Mouse (Mus musculus) testis, postnatal 14 days (tissue): ENCODE measurements at regions not wholly inside any gene's neighbourhood (a gene's known extent, or its start where the extent isn't known, plus 50 kb on each side); places are given as distances from the start of the nearest gene placed in this dataset.

Experiments used
- DNase-seq: peaks from one replicate; pipeline ENCODE4 v3.0.0; 2021; ENCODE audit warnings: low spot score

DNA sequence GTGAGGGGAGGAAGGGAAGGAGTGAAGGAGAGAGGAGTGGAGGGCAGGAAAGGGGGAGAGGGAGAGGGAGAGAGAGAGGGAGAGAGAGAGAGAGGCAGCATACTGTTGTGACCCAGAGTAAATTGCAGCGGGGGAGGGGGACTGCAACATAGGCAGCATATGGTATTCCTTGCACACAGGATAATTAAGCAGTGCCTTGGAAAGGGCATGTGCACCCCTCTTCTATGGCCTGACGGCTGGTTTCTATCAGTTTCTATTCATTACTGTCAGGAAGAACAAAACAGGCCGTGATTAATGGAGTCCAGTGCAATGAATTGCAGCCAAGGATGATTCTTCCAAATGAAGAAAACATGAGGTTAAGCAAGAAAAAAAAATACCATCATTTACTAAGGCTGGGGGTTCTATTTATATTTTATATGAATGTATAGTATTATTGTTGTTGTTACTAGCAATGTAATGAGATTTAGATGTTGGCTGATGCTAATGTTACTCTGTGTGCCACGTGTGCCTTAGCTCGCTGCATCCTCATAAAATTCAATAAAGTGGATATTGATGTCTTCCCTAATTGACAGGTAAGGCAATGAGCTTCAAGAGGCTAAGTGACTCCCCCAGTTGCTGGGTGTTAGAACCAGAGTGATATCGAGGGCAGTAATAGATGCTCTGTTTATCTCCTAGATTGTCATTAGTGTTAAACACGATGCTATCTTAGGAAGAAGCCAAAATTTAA, 181.3 kb downstream of the Gm19935 start:
- no peak for DNase-seq

DNA sequence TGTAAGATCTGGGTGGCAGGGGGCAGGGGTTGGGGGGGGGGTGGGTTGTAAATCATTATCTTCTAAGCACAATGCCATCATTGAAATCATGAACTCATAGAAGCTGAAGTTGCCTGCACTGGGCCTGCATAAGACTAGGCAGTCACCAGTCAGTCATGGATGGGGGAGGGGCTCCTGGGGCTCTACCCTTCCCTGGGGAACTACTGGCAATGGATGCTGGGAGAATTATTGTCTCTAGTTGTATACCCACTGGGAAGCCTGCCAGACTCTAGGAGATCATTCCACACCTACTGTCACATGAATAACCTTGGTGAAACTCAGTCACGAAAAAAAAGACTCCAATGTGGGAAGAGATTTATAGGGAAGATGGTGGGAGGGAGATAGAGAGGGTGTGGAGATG, 186.4 kb downstream of the Gm19935 start:
- DNase-seq: no peak

DNA sequence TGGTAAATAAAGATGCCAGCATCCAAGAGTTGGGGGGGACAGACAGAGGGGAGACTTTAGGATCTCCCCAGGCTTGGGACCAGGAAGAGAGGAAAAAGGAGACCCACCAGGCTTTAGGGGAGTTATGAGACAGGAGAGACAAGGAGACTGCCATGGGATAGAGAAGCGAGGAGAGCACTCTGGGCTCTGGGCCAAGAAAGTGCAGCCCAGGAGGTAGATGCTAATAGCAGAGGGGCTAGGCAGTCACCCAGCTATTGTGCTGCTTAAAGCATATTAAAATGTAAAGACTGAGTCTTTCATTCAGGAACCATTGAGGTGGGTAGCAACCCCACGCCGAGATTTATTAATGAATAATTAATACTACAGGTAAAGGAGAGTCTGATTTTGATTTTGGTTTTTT, 208.8 kb downstream of the Gm19935 start:
- DNase-seq: no peak

DNA sequence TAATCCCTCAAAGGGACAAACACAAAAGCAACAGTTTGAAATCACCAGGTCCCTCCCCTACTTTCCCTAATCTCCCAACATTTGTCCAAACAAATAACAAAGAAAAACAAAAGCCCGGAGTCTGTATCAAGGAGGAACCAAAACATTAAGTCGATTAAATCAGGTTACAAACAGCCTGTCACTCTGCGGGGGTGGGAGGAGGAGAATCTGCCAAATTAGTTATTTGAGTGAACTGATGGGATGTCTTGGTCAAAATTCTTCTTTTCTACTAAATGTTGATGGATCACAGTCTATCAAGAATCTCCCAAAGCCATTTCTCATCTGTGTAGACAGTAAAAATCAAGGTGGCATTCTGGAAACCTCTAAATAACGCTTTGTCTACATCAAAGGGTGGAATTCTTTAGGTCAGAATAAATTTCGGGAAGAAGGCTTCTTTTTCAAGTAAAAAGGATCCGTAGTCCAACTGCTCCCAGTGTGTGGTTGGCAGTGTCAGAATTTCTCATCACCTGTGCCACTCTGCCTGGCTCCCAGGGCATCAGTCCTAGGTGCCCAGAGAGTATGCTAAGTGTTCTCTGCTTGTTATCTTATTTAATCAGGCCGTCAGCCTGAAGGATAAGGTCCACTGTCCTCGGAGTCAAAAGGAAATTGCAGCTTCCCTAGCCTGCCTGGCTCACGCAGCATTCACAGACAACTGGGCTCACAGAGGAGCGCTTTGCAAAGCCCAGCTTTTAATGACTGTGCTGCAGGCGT, 216.1 kb downstream of the Gm19935 start:
- no peak for DNase-seq

DNA sequence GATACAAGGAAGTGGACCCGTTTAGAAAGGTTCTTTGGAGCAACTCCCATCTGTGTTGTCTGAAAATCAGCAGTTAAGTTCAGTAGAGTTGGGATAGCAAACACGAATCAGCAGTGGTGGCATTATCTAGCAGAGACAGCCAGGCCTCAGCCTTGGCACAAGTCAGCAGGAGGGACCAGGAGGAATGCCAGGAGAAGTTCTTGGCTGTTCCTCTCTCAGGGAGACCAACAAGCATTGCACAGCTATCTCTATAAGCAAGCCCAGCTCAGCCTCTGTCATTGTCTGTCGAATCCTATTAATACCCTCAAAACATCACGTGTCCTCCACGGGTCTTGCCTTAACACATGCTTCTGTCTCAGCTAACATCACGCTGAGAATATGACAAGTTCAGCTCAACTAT, 219.8 kb downstream of the Gm19935 start:
- no peak for DNase-seq

DNA sequence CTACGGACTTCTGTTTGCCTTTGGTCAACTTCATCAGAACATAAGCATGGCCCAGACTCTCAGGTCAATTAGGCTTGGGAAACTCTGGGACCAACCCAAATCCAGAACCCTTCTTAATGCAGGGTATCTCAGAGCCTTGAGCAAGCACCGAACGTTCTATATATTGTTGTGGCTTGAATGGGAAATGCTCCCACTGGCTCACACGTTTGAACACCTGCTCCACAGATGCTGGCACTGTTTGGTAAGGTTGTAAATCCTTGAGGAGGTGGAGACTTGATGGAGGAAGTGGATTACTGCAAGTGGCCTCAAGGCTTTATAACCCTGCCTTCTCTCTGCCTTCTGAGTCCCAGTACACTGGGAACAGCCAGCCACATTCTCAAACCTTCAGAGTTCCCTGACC, 231.3 kb upstream of the Tox3 start:
- DNase-seq: no peak

DNA sequence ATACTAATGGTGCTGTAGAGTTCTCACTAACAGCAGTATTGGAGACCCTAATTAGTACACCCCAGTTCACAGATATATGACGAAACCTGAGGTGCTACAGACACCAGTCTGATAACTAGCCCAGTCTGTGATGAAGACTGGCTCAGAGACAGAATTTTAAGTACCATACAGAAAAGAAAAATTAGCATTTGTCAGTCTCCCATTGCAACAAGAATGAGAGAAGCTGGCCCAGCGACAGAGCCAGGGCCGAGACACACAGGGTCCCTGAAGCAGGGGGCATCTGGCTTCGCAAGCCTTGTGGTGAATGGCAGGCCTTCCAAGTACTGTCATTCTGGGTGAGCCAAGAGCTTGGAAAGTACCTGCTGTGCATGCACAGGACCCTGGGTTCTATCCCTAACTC, 228.8 kb upstream of the Tox3 start:
- no peak for DNase-seq

DNA sequence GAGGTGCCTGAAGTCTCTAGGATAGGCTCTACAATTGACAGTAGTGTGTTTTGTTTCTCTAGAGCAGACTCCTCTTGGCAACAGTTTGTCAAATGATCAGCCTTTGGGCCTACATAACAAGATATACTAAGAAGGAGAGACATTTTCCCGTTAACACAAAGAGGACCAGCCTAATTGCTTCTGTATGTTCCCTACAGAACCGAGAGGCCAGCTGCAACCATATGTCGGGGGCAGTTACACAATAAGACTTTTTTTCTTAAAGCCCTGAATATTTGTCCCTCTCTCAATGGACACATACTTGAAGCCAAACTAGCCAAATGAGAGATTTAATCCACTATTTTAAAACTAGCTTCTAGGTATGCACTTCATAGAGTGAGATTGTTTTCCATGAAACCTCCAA, 226.5 kb upstream of the Tox3 start:
- DNase-seq: no peak

DNA sequence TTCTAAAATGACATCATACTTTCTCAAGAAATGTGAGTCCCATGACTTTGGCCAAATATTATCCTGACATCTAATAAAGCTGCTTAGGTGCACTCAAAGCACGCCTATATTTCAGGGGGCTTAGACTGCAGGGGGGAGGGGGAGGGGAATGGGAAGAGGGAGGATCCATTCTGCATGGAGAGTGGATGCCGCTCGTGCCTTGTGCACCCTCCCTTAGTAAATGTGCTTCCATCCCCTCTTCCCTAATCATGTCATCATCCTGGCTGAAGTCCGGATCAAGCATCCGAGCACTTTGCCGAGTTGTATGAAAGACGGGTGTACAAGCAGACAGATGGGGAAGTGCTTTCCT, 207.9 kb upstream of the Tox3 start:
- no peak for DNase-seq

DNA sequence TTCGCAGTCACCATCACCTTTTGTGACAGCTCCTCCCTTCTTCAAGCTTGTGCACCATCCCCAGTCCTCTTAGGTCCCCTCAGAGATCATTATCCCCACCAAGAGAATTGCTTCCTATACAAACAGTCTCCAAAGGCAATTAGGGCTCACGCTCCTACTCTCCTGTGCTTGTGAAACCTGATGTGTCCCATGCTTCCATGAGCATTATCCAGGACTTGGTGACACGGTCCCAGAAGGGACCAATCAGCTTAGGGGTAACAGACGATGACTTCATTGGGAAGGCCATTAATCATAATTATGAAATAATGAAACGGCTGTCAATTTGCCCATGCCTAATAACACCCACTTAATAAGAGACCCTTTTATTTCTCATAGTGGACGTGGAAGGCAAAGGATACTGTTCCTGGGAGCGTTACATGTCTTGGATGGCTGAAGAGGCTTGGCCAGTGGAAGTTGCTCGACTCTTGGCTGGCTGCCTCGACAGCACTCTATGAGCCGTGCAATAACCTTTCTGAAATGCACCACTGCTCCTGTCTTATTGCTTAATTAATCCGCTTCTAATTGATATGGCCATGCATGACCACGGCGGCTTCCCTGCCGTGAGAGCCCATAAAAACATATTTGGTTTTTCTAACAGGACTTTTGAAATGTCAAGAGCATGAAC, 207.4 kb upstream of the Tox3 start:
- DNase-seq: no peak

DNA sequence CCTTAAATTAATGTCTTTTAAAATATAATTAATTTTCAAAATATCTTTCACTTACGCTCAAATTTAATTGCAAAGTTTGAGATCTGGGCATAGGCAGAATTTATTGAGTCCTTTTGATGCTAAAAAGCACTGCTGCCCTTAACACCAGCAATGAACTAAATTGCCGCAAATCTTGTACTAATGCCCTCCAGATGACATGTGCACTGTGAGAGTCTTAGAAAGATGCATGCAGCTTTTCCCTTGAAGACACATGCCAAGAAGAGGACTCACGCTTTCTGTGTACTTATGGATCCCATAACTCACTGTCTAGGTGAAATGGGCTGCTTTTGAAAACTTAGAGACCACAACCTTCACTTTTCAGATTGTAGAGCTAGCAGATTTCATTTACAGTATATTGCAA, 199.1 kb upstream of the Tox3 start:
- no peak for DNase-seq

DNA sequence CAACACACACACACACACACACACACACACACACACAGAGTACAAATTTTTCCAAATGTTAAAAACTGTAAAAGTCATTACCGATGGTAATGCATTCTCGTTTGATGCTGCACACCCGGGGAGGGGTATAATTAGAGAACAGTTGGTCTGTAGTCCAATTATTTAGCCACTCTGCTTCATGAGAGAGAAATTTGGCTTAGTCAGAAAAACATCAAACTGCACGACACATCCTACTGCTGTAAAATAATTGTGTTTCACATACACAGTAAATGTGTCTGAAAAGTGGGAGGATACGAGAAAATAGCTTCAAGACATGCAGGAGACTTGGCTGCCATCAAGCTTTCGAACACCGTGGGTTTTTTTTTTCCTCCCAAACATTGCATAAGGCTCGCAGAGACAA, 194.5 kb upstream of the Tox3 start:
- DNase-seq: no peak

DNA sequence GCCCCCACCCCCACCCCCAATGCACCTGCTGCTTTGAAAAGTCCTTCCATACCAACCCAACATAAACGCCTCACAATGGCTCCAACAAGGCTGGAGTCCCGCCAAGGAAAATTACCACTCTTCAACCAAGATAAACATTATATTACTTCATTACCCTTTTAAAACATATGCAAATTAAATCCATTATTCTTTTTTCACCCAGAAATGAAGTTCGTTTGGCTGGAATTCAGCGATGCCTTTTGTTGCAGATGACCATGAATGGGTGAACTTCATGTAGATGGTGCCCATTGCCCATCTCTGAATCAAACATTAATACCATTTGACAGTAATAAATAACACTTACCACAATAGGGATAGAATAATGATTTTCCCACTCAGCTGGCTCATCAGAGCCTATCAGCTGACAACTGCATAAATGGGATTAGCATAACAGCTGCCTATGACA, 188.1 kb upstream of the Tox3 start:
- DNase-seq: no peak

DNA sequence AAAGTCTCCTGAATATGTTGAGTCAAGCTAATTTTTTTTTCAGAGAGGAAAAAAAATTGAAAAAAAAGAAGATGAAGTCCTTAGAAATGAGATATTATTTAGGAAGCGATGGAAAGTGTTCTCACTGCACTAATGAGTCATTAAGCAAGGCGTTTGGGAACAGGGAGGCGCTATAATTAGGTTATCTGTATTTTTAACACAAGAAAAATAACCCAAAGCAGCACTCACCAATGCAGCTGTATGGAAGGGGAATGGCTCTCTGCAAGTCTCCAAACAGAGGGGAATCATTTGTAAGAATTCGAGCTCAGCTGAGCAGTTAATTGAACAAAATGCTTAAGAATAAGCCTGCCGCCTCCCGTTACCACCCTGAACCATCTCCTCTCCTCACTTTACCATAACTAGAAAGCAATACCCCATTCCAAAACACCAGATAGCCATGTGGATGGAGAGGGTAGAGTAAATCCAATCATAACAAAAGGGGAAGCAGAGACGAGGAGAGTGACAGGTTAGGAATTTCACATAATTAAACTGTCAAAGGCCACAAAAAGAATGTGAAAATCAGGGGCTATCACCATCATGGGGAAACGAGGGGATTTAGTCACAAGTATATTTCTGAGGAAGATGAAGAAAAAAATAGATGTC, 187.5 kb upstream of the Tox3 start:
- no peak for DNase-seq

DNA sequence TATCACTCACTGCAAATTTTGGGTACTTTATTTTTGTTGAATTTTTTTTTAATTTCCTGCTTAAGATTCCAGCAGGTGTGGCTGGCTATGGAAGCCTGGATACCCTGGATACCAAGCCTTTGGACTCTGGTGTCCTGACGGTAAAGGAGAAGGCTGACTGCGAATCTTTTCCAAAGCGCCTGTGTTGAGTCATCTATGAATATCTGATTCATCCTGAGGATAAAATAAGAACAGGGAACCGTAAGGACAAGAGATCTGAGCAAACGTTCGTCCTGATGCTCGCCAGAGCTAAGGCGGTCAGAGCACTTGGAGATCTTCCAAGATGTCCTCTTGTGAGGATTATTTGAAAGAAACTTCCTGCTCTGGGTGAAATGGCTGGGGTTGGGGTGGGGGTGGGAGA, 173.2 kb upstream of the Tox3 start:
- DNase-seq: no peak

DNA sequence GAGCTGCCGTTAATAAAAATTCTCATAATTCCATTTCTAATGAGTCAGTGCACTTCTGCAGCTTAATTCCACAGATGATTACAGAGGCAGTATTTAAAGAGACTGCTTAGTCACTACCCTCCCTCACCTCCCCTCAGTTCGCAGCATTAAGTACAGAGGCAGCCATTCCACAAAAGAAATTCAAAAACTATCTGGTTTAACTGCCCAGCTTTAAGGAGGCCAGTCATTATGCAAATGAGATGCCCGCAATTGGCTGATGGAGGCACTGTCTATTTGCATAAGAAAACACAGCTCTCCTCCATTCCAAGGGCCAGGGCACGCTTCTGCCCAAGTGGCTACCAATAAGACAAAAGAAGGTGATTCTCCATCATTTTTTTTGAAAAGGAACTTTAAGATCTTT, 172.0 kb upstream of the Tox3 start:
- DNase-seq: no peak

DNA sequence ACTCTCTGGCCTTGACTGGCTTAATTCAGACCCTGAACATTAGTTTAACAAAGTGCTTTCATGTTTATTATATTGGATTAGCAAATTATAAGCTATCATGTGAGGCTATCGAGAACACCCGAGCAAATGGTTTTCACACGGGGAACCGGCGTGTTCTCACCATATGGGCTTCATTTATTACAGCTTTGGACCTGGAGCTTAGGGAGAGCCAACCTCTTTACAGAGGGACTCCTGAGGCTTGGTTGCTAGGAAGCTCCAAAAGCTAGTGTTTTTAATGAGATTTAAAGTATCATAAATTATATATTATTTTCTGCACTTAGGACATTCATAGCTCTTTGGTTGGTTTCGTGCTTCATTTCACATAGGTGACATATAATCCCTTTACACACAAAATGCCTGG, 171.4 kb upstream of the Tox3 start:
- no peak for DNase-seq

DNA sequence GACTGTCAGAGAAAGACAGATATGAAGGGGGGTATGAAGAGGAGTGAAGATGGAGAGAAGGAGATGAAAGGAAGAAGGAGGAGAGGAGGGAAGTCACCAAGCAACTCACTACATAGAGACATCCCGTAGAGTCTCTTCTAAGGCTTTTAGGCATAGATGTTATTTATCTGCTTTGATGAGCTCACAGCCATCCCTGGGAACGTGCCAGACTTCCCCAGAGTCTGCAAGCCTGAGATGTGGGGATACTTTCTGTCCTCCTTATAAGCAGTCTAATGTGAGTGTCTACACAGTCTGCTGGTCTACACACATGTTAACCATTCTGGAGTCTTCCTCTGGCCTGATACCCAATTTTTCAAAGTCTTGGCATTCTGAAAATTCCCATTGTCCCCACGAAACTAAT, 166.0 kb upstream of the Tox3 start:
- DNase-seq: no peak

DNA sequence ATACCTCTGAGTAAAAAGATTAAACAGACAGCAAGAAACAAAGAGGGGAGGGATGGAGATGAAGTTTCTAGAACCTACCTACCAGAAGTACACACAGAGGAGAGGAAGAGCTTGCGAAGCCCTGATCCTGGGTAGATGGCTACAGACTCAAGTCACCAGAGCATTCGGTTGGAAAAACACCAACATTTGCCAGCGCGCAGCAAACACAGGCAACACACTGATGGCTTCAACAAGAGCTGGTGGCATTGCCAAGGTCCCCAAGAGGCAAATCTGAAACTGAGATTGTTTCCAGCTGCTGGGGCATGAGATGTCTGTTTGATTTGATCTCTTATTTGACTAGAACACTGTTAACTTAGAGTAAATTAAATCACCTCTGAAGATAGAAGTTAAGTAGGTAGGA, 165.5 kb upstream of the Tox3 start:
- no peak for DNase-seq

DNA sequence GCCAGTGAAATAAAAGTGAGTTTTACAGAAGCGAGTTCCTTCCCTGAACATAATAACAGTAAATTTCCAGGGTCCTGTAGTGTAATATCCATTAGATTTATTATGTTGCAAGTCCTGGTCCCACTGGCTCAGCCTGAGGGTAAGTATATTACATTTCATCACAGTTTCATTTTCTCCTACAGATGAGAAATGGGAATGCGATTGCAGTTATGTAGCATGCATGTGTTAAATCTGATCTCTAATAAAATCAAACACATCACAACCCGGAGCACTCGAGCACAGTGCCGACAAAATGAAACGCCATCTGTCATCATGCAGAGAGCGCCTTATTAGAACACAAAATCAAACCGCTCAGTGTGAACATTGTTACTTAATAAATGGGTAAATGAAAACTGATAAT, 165.0 kb upstream of the Tox3 start:
- no peak for DNase-seq

DNA sequence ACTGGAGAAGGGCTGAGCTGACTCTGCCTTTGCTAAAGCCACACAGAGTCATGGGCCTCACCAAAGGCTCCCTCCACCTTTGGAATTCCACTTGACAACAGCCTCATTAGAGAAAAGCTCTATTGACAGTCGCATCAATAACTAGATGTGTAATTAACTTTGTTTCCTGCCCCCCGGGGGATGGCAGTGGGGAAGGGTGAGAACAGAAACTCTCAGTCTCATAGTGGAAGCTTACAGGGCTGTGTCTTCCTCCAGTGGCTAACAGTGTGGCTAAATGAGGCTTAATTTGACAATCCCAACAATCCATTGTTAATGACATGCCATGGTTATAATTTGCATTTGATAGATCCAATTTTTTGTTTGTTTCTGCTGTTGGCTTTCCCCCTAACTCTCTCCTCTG, 164.5 kb upstream of the Tox3 start:
- no peak for DNase-seq

DNA sequence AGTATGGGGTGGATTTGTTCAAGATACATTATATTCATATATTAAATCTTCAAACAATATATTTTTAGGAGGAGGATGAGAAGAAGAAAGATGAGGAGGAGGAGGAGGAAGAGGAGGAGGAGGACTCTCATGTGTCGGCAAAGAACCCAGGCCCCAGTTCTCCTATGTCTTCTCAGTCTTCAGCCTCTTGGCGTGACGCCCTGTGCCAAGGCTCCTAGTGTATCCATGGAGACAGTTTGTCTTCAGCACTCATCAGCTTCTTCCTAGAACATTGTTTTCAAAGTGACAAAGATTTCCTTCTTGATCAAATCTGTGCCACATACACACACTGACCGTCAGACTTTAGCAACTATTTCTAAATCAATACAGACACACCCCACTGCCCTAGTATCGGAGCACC, 156.4 kb upstream of the Tox3 start:
- DNase-seq: no peak

DNA sequence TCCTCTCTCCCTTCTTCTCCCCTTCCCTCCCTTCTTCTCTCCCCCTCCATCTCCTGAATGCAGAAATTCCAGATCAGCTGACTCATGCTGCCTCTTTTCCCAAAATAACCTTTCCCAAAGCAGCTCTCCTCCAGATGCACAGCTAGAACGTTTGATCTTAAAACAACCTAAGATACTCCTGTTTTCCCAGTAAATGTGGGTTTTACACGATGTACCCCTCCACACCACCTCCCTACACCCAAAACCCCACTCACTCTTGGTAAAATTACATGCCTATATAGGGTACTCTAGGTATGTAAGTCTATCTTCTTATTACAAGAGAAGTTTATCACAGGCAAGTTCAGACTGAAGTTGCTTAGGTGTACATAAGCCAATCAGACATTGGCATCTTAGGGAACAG, 155.2 kb upstream of the Tox3 start:
- DNase-seq: no peak
